Mouse (Mus musculus) lung, adult 18-20 months (tissue): ENCODE results near the gene Kbtbd4.

Experiments
- DNase-seq, 2 experiments: peaks; one replicate each; pipeline ENCODE4 v3.0.0; 2022; ENCODE audit warnings: mixed read lengths in 2 of 2

The Kbtbd4 gene

DNA sequence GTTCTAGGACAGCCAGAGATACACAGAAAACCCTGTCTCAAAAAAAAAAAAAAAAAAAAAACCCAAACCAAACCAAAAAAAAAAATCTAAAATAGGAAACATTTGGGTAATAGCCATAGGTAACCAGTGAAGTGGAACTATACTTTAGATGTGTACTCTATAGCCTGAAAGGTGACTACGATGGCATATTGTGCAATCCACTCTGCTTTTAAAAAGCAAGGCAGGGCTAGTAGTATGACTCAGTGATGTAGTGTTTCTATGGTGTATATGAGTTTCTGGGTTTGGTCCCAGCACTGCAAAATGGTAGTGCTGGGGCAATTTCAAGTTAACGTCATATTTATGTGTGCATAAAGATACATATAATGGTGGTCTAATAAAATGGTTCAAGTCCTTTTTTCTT, 2.2 kb downstream of the Kbtbd4 start:
- no peak for DNase-seq

DNA sequence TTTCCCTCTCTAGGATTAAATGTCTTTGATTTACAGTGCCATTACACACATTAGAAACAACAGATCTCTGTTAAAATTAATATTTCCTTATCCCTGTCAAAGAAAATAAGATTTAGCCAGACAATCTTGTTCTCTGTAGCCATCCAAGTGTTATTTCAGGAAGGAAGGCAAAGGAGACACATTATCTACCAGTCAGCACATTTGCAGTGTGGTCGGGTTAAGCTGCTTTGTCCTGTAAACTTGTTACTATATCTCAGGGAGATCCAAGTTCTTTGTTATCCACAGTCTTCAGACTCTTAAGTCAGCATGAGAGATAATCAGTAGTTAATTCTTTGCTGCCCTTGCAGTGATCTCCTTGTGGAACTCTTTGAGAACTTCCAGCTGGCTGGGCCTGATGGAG, 6.3 kb downstream of the Kbtbd4 start:
- DNase-seq = no peak

DNA sequence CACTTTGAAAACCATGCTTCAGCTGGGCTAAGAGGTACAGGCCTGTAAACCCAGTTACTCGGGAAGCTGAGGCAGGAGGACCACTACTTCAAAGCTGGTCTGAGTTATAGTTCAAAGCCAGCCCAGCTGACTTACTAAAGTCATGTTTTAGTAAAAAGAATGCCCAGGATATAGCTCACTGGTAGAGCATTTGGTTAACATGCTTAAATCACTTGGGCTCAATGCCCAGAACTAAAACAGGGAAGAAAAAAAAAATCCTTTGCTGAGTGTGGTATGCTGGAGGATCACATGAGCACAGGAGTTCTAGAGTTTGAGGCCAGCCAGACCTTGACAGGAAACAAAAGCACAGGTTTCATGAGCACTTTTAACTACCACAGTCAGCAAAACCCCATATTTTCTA, 7.1 kb downstream of the Kbtbd4 start:
- DNase-seq = no peak

DNA sequence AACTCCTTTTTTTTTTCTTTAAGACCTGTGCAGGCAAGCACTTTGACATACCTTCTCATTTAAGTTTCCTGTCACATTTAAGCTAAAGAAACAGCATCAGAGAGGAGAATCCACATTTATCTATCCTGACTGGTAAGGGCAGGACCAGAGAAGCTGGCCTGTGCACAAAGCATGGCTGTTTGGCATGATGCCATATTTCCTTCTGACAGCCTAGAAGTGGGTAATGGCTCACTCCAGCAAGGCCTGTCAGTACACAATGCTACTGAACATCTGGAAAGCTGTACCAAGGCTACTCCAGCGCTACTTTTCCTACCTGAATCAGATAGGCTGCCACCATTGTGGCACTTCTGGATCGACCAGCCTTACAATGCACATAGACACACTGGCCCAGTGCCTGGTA, 9.1 kb downstream of the Kbtbd4 start:
- DNase-seq = peak in 1 of 2 experiments; percentile 30

DNA sequence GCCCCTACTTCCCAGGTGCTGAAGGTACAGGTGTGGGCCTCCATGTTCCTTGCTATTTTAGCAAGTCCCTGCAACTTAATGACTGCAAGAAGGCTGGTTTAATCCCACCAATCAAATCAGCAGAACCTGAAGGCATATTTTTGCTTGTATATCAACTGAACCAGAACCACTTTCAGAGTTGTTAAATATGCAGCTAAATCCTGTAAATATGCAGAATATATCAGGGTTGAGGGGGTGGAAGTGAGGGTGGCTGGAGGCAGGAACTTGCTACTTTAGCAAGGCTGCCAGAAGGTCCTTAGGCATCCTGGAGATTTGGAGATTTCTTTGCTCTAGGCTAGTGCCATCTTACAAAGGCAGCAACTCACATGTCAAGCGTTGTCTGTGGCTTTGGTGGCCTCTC, 11.0 kb downstream of the Kbtbd4 start:
- DNase-seq = no peak

DNA sequence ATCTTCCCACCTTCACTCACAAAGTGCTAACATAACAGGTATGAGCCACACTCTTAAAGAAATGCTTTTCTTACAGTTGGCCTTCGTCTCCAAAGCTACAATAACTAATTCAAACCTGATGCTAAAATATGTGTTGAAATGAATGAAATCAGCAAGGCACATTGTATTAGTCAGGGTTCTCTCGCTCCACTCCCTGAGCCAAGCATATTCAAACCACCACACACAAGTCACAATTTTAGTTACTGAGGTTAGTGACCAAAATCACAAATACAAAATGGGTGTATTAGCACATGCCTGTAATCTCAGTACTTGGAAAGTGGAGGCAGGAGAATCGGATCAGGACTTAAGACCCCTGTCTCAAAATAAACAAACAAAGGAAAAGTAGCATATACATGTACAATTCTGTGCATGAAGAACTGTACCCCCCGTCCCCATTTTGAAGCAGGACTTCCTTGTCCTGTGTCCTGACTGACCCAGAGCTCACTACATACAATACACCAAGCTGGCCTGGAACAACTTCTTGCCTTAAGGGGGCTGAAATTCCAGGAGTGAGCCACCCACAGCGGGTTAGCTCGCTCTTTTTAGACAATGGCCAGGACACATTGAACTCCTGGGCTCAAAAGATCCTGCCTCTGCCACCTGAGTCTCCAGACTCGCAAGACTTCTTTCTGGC, 12.2 kb downstream of the Kbtbd4 start:
- no peak for DNase-seq

DNA sequence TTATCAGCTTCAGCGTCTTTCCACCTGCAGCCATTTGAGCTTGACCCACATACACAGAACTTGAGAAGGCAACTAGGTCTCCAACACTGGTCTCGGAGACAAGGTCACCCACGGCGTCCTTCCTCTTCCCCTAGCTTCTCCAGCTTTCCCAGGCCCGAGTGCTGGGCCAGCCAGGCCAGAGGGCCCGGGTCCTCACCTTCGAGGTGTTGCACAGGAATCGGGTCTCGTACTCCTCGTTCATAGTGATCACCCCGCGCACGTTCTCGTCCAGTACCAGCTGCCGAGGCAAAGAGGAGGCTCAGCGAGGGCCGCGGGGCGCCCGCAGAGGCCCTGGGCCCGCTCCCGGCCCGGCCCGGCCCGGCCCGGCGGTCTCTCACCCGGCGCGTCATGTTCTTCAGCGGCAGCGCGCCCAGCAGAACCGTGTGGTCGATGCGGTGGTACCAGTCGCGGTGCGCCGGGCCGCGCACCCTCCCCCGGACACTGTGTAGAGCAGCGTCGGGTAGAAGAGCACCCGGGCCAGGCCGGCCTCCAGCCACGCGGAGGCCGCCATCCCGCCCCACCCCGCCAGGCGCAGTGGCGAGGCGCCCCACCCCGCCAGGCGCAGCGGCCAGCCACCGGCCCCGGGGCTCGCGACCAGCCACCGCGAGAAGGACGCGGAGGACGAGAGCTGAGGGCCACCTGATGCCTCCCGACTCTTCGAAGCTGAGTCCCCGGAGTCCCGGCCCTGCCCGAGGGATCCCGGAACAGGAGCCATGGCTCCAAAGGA, 12.9 kb downstream of the Kbtbd4 start:
- DNase-seq = peak; percentile 66 to 81

DNA sequence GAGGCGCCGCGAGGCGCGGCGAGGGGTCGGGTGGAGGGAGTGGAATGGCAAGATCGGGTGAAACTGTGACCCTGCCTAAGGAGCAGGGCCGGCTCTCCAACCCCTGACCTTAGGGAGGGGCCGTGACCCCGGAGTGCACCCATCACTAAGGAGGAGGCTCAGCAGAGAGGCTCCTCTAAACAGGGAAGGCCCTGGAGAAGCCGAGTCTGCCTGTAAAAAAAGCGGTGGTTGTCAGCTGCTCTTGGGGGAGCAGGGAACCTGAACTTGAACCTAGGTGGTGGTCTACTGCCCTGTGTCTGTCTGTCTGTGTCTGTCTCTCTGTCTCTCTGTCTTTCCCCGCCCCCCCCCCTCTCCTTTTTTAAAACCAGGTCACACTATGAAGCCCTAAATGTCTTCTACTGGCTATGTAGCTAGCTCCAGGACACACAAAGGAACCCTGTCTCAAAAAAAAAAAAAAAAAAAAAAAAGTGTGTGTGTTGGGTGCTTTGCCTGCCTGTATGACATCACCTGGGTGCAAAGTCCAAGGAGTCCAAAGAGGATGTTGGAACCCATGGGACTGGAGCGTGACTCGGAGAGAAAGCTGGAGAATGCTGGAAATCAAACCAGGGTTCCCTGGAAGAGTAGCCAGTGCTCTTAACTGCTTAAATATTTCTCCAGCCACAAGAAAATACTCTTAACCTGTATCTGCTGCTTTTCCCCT, 13.6 kb downstream of the Kbtbd4 start:
- DNase-seq = peak in 1 of 2 experiments; percentile 7

DNA sequence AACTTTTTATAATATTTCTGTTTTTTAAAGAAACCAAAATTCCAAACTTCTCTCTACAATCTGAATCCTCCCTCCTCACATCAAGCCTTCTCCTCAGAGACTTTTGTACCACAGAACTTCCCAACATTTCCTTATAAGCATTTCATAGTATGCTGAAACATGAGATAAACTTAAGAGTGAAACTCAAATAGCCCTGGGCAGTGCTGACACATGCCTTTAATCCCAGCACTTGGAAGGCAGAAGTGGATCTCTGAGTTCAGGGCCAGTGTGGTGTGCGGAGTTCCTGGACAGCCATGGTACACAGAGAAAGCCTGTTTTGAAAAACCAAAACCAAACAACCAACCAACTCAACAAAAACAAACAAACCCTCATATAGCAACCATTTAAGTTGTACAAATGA, 16.6 kb downstream of the Kbtbd4 start:
- no peak for DNase-seq

DNA sequence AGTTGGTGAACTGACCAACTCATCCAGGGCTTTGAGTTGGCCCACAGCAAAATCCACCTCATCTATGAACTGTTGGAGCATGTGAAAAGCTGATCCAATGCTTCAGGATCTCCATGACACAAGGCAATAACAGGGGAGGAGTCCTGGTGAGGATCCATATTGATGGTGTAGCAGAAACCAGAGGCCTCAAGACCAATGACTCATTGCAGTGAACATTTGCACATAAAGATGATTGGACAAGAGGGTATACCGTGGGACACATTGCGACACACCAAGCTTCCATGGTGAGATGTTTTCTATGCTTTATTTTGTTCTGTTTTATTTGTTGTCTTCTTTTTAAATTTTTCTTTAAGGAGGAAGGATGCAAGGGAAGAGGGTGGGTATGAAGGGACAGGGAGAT, 18.1 kb downstream of the Kbtbd4 start:
- no peak for DNase-seq

DNA sequence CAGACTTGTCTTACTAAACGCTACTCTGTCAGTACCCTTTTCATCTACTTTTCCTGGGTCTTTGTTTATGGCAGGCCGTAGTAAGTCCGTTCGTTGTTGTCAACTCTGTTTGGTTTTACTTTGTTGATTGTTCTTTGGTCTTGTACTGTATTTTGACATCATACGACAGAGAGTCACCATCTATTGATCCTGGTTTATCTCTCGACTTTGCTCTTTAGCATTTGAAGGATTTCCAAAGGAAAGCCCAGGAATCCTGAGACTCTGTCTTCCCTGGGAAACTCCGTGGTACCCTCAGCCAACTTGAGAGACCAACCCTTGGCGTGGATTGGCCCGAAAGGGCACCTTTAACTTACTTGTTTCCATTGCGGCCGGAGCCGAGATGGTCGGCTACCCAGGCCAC, 24.0 kb downstream of the Kbtbd4 start:
- DNase-seq = no peak

DNA sequence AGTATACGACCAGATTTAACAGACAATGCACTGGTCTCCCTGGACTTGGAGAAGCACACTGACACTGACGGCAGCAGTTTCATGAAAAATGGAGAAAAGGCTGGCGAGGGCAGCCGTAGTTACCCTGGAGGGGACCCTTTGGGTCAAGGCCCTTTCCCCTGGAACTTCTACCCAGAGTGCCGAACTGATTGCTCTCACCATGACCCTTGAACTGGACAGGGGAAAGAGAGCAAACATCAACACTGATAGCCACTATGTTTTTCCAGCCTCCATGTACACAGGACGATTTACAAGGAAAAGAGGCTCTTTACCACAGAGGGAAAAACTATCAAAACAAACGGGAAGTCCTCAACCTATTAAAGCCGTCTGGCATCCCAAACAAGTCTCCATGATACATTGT, 27.3 kb downstream of the Kbtbd4 start:
- DNase-seq = no peak

DNA sequence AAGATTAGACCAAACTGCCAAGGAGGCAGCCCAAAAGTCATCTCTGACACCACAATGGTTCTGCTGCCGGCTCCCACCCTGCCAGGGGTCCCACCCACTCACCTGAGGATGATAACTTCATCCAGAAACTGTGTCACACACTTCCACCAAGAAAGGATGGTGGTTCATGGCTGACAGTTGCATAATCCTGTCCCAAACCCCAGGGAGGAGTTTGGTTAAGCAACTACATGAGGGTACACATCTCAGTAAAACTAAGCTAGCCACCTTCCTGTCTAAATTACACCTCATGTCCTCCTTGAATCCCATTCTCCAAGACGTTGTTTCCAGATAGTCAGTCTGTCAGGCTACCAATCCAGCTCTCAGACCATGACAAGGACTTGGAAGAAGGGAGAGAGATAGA, 27.7 kb downstream of the Kbtbd4 start:
- no peak for DNase-seq

DNA sequence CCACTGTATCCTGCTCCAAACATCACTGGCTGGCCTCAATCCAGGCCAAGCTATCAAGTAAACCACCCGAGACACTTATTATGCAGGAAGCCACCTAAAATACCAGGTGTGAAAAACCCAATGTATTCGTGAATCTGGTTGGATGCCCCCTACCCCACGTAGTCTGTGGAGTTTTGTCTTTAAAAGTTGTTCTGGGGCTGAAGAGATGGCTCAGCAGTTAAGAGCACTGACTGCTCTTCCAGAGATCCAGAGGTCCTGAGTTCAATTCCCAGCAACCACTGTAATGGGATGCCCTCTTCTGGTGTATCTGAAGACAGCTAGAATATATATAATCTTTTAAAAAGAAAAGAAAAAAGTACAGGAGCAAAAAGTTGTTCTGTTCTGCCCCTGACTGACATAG, 33.8 kb downstream of the Kbtbd4 start:
- DNase-seq = no peak

DNA sequence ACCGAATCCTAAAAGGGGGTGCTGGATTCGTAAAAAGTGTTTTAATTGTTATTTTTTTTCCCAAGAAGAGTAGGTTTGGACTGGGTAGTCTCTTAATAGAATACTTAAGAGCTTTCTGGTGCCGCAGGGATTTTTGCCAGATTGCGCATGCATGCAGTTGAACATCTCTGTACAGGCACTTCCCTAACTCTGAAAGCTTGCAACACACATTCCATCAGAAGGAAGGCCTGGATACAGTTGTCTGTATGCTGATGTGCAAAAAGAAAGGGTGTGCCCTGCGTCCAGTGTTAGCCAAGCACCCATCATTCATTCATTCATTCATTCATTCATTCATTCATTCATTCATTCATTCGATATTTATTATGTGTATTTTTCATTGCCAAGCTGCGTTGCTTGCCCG, 35.2 kb downstream of the Kbtbd4 start:
- peak; percentile 12 to 21 for DNase-seq

DNA sequence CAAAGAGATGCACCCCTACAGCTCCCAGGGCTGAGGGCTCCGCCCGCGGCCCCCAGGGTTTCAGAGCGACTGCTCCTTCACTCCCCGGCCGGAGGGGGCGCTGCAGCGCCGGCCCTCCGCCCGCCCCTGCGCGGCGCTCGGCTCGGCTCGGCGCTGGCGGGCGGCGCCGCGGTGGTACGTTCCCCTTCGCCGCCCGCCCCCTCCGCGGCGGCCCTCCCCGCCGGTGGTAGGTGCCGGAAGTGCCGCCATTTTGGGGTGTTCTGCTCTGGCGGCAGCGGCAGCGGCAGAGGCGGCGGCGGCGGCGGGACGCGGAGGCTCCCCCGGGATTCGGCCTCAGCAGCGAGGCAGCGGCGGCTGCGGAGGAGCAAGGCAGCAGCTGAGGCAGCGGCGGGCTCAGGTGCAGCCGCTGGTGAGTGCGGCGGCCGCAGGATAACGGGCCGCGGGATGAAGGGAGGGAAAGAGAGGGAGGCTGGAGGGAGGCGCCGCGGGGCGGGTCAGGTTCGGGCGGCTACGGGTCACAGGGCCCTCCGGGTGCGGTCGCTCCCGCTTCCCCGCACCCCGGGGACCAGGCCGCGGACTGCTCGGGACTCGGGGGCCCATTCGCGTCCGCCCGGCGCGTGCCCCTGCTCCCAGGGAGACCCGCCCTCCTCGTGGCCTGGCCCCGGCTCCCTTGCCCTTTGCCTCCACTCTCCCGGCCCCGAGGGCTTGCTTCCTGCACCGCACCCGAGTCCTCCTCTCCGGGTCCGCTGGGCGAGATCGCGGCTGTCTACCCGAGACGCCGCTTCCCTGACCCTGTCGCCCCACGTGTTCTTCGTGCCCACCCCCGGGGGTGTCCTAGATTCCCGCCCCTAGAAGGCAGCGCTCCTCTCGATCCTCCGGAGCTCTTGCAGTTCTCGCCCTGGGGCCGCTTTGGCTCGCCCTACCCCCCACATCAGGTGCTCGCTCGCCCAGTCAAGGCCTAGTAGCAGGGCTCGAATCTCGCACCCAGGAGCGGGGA, 36.0 kb downstream of the Kbtbd4 start, which contains the start of gene Celf1:
TSS of gene Celf1 (plus strand) at position 150 of the 997 bp plus-strand sequence.
- DNase-seq = peak; percentile 78 to 85

DNA sequence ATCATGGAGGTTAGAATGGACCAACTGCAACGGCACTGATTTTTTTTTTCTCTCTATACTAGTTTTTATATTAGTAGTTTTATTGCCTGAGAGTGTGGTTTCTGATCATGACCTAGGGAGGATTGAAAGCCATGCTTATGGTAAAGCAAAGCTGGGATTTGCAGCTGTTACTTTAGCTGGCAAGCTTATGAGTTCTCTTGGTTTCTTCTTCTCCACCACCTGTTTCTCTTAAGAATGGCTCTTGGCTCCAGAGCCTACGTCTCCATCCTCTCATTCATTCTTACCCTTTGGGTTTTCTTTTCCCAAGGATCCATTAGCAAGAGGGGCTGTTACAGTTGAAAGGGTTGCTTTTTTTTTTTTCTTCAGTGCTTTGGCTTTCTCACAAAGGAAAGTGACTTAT, 37.2 kb downstream of the Kbtbd4 start:
- no peak for DNase-seq

DNA sequence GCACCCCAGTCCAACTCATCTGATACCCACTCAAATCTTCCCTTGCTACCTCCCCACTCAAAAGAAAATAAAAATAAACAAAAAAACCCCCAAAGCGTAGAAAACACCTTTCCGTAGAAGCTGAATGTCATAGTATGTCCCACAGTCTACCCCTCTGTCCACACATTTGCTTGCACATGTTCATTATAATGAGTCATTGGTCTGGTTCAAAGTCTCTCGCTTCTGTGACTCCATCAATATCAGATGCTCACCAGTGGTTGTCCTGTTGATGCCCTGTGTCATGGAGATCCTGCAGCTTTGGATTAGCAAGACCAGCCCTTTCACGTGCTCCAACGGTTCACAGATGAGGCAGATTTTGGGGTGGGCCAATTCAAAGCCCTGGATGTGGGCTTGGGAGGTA, 45.6 kb downstream of the Kbtbd4 start:
- no peak for DNase-seq

DNA sequence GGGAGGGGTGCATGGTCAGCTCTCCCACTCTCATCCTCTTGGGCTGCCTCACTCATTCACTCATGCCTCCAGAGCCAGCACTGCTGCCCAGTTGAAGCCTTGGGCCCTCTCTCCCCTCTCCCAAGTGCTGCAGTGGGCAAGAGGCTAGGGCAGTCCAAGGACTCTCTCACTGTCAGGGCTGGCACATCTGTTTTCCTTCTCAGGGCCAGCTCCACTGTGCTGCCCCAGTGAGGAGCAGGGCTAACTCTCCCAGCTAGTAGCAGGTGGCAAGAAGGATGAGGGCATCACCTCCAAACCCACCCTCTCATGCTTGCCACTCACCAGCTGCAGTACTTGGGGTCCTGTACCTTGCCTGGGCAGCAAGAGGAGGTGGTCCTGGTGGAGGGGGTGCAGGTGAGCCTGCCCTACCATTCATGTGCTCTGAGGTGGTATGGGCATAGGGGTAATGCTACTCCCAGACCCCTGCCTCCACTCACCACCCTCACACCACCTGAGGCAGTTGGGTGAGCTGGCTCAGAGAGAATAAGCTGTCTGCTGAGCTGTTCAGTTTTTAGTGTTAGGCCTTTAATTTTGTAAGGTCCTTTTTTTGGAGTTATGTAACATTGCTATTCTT, 46.1 kb downstream of the Kbtbd4 start:
- DNase-seq = no peak

DNA sequence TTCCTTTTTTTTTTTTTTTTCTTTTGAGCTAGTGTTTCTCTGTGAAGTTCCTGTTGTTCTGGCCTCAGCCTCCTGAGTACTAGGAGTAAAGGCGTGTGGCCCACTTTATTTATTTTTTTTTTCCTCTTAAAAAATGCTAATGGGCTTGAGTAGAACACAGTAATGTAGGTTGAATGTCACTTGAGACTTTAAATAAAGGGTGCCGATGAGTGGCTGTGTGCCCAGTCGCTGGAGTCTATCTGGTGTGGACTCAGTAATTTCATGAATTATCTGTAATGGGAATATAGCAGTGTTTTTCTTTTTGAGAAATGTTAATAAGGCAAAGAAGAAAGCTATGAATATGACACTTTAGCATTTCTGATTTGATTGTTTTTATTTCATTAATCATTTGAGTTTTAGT, 48.9 kb downstream of the Kbtbd4 start:
- no peak for DNase-seq

DNA sequence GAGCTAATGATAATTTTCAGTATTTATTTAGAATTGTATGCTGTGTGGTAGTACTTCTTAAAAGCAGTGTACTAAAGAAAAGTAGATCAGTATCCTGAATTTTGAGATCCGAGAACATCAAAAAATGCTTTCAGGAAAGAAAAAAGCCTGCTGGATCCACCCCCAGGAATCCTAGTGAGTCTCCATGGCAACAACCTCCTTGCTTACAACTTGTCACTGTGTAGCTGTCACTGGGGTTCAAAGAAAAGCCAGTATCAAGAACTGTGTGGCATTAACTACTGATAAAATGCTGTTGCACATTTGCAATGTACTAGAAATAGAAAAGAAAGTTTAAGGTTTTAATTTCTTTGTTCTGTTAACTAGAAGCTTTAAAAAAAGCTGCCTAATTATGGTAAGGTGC, 51.5 kb downstream of the Kbtbd4 start:
- DNase-seq = no peak

DNA sequence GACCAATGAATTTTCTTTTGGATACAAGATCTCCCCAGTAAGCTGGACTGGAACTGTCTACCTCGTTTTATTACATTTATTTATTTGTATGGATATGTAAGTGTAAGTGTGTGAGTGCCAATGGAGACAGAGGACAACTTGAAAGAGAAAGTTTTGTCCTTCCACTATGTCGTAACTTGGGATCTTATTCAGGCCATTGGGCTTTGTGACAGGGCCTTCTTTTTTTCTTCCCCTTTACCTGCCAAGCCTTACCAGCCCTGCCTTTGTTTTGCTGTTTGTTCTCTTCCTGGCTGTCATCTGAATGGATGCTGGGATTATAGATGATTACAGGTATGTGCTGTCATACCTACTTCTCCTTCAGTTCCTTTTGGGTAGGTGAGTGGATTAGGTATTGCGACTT, 54.3 kb downstream of the Kbtbd4 start:
- no peak for DNase-seq
